Mouse (Mus musculus) urinary bladder, postnatal 25 days (tissue): ENCODE results near the gene Olfr1052.
"Not testable (repeated sequence)": the region's sequence is repeated elsewhere in the genome, so short reads cannot be mapped to it uniquely, and the experiment has no call there.

ENCODE experiments used
- DNase-seq: peaks from one replicate; pipeline ENCODE4 v3.0.0; 2022; ENCODE audit warnings: low spot score

Gene Olfr1052

GRCm38 (mm10) chr2:86292155-86292554, at the start of gene Olfr1052:
Gene Olfr1052, plus strand, starts transcription at chr2:86292455.
- no peak for DNase-seq

- DNase-seq, result not testable (repeated sequence)
These were observed 34.0 kb upstream of the Olfr1052 start, which contains the start of gene Olfr1049 for GRCm38 (mm10) chr2:86258228-86258627. Gene Olfr1049, minus strand, starts transcription at chr2:86258328.

DNA sequence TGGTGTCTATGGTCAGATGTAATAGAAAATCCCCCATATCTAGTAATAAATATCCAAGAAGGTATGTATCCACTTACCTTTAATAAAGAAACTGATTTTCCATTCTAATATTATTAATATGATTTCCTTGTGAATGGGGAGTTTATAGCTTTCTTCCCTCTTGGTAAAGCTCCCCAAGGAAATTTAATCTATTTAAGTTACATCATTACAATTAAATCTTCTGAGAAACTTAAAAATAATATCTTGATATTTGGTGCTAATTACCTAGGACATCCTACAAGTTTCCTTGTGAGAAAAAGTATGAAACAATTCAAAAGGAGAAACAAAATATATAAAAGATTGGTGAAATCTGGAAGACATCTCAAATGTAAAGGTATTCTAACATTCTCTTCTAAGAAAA, 13.3 kb upstream of the Olfr1052 start, which contains the start of gene Olfr1051:
TSS of gene Olfr1051 (minus strand) at position 101 of the 400 bp plus-strand sequence.
- DNase-seq, result not testable (repeated sequence)

DNA sequence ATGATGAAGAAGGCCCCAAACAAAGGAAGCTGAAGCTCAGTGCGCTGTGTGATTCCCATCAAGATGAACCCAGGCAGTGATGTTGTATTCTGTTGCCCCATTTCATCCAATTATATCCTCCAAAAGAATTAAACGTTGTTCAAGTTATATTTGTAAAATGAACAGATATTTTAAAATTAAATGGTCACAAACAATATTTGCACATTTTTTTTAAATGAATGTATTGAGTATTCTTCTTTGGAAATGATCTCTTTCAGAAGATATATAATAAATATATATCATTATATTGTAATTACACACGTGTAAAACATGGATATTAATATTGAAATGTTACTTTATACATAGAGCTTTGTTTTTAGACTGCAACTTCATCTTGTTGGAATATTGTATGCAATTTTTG, 22.9 kb downstream of the Olfr1052 start, which contains the start of gene Olfr1053:
TSS of gene Olfr1053 (minus strand) at position 101 of the 400 bp plus-strand sequence.
- no peak for DNase-seq

DNA sequence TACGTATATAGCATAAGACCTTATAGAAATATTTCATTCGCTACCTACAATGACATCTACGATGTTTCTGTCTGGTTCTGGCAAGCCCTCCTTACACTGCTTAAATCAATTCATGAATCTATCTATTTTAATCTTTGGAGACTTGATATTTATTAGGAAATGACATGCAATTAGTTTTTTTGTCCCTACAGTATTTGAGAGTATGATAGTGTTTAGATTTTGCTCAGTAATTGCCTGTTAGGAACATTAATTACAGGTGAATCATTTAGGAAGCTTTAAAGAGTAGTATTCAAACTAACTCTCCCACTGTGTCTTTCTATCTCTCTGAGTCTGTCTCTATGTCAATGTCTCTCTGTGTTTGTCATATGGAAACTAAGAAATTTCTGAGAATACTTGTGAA, 43.1 kb downstream of the Olfr1052 start, which contains the start of gene Olfr1054:
TSS of gene Olfr1054 (minus strand) at position 101 of the 400 bp plus-strand sequence.
- DNase-seq, result no peak
